Mouse (Mus musculus) R1 (cell line): ENCODE results near the gene 2010003K11Rik.

ENCODE experiments used
- DNase-seq: peaks from one replicate; pipeline ENCODE4 v3.0.0-alpha.2; 2018; ENCODE audit warnings: low read depth, low spot score

The 2010003K11Rik gene

DNA sequence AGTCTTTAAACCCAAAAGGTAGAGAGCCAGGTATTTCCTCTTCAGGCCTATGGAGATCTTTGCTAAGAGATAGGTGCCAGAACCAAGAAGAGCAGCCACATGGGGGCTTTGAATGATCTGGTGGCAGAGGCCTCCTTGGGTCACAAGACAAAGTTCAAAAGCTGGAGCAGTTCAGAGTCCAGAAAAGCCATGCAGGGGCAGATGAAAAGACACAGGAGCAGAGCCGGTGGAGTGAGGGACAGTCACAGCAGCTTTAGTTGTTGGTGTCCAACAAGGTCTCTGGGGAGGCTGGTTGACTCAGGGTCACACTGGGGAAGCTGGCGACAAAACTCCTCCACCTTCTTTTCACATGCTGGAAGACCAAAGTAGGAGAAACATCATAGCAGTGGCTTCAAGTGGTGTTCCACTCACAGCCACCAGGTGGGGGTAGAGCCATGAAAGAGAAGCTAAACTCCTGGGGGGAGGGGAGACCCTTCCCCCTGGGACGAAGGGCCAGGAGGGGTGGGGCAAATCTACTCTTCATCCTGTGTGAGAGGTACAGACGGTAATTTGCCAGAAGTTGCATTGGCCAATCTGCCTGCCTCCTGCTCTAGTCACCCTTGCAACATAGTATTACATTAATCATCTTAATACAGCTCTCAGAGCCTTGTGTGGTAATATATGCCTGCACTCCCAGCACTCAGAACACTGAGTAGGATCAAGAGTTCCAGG, 965 bp downstream of the 2010003K11Rik start:
- peak; percentile 87 for DNase-seq

GRCm38 (mm10) chr19:4496535-4497262, 1.7 kb downstream of the 2010003K11Rik start:
- DNase-seq: no peak

DNA sequence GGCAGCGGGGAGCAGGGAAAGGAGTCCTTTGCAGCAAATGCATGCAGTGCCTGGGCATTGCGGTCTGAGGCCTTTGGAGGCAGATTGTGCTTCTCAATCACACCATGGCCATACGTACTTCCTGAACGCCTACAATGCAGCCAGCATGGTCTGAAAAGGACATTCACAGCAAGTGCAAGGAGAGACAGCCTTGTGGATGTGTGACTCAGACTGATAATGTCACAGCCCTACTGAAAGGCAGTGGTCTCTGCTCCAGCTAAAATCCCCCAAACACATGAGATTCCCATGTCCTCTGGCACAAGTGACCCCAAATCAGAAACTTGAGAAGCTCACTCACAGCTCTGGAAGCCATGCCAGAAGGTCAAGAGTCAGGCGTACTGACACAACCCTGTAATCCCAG, 2.6 kb downstream of the 2010003K11Rik start:
- DNase-seq: no peak

DNA sequence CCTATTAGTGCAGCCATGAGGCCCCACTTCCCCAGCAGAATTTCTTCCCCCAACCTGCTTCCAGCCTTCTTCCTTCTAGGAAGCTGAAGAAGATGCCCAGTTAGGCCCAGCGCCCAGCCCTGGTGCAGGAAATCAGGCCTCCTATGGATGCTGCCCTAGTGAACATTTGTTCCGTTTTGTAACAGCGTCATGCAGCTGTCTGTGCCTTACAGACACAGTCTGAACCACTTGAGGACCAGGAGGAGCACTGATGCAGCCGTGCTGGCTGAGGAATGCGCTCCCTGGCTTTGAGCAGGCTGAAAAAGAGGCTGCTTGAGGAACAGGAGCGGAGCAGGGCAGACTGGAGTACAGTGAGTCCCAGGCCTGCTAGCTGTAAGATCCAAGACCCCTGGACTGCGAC, 3.7 kb downstream of the 2010003K11Rik start:
- DNase-seq: no peak

DNA sequence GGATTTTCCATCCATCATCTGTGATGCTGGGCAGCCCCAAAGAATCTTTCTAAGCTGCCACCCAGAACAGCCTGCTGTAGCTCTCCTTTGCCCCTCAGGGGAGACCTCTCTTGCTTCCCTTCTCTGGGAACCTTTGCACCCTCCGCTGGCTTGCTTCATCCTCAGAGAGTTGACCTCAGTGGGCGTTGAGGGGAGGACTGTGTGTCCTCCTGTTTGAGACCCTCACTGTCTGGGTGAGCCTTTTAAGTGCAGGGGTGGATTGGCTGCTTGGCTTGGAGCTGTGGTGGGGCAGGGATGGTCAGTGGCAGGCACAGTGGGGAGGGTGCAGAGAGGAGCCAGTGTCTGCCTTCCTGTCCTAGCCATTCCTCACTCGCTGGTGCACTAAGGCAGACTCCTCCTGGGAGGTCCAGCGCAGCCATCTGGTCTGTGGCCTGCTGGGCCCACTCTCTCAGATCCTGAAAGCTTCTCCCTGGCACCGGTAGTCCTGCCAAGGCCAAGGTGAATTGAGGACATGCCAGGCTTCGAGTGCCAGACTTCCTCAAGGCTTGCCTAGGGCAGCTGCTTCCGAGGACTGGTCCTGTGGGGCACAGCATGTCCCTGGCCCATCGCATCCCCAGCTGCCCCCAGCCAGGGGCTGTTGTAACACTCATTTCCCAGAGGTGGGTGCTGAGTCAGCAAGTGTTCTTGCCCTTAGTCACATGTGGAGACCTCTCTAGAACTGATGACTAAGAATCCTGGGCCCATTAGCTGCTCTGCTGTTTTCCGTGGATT, 5.7 kb downstream of the 2010003K11Rik start:
- no peak for DNase-seq

DNA sequence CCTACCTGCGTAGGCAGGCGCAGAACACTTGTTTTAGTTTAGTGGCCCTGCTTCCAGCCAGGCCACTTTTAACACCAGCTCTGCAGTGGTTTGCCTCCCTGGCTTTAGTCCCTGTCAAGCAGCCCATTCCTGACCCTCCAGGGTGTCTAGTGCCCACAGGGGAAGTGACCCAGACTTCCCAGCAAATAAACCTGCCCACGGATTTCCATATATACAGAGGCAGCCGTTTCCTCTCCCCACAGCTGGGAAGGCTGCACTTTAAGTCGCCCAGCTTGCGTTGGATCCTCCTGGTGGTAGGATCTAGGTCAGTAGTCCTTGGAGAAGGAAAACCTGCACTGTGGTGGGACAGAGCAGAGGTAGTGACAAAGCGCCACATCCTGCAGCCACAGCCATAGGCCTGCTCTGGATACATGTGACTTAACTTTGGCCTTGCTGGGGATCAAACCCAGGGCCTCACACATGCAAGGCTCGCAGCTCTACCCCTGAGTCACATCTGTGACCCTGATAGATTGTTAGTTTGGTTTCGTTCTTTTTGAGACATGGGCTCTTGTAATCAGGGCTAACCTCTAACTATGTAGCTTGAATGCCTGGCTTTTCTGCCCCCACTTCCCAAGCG, 7.2 kb downstream of the 2010003K11Rik start:
- no peak for DNase-seq

DNA sequence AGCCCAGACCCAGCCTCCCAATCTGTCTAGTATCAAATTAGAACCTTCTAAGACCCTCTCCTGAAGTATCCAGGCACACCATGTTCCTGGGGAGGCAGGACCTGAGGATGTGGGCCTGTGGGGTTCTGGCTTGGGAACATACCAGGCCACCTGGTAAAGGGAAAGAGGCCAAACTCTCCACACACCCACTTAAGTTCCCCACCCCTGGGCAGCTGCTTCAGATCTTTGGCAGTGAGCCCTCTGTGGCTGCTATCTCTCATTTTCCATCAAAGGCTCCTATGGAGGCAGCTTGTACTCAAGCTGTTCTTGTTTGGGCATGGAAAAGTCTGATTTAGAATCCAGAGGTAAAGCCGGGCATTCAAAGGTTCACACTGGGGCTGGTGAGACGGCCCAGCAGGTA, 10.5 kb downstream of the 2010003K11Rik start:
- no peak for DNase-seq

GRCm38 (mm10) chr19:4485006-4485405, 13.4 kb downstream of the 2010003K11Rik start:
- no peak for DNase-seq

DNA sequence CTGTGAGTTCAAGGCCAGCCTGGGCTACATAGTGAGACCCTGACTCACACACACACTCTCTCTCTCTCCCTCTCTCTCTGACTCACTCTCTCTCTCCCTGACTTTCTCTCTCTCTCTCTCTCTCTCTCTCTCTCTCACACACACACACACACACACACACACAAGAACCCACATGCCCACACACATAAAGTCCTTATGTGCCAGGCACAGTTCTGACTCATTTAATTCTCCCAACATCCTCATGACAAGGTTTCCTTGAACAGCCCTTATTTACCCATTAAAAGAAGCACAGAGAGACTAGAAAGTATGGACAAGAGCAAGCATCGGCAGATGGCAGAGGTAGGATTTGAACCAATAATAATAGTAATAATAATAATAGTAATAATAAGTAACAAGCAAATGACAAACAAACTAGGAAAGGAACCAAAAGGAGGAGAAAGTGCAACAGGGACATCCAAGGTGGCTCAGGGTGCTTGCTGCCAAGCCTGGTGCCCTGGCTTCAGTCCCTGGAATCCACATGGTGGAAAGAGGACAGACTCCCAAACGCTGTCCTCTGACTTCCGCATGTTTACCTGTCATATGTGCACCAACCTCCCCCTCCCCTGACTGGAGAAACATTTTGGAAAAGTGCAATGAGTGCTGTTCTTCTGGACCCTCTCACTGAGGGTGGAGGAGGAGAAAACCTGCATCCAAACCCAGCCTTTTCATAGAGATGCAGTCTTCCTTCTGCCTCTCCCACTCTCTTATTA, 16.1 kb downstream of the 2010003K11Rik start:
- no peak for DNase-seq

GRCm38 (mm10) chr19:4481326-4481725, 17.1 kb downstream of the 2010003K11Rik start:
- DNase-seq: no peak

GRCm38 (mm10) chr19:4480041-4480440, 18.3 kb downstream of the 2010003K11Rik start:
- DNase-seq: no peak

- peak; percentile 86 for DNase-seq
These were observed 20.2 kb downstream of the 2010003K11Rik start for GRCm38 (mm10) chr19:4478190-4478516.

DNA sequence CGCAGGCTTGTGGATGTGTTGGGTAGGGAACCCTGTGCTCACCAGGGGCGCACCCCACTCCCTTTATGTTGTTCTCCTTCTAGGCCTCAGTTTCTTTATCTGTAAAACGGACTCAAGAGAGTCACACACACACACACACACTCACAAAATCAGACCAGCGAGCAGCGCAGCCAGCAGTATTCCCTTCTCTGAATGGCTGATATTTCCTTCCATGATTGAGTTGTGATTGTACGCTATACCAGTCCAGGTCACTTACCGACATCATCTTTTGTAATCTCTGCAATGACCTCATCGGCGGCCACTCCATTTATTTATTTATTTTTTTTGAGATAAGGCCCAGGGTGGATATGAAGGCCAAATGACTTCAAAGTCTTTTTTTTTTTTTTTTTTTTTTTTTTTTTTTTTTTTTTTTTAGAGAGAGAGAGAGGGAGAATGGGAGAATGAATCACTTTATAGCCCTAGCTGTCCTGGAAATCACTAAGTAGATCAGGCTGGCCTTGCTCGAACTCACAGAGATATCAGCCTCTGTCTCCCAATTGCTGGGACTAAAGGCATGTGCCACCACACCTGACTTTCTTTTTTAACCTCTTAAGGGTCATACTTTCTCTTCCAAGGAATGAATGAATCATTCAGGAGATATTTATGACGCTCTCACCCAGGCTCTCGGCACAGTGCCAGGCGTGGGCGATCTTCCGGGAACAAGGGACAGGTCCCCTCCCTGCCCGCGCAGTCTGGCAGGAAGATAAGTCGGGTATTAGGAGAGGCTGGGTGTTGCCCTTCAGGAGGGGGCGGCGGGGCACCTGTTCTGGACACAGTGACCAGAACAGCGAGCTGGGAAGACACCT, 20.8 kb downstream of the 2010003K11Rik start, which contains the start of gene Syt12:
Gene Syt12 (minus strand): TSS at position 103 of the 845 bp plus-strand sequence.
- DNase-seq: no peak

GRCm38 (mm10) chr19:4476601-4477257, 21.7 kb downstream of the 2010003K11Rik start:
- DNase-seq: peak; percentile 58

DNA sequence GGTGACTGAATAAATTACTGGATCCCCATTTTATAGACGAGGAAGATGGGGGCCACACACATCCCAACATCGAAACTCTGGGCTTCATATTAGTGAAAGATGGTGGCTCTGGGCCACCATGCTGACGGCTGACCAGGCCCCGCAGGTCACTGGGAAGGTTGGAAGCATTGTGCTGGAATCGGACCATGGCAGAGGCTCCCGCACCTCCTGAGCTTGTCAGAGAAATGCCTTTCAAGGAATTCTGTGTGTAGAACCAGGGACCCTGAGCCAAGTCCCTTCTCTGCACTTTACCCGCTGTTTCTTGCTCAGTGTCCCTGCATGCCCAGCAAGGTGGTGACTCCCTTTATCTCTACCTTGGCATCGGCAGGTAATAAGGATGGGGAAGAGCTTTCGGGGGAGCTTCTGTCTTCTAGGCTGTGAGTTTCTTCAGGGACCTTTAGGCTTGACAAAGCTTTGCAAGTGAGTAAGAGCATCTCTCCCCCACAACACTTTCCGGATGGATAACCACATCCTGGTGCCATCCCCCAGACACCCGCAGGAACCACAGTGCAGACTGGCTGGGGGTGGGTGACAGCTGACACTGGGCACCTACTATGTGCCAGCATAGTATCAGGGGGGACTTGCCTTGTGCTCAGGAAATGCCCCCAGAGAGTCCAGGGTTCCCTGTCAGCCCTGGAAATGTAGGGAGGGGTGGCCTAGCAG, 23.0 kb downstream of the 2010003K11Rik start:
- no peak for DNase-seq

- no peak for DNase-seq
These were observed 23.6 kb downstream of the 2010003K11Rik start for GRCm38 (mm10) chr19:4474739-4475138.

DNA sequence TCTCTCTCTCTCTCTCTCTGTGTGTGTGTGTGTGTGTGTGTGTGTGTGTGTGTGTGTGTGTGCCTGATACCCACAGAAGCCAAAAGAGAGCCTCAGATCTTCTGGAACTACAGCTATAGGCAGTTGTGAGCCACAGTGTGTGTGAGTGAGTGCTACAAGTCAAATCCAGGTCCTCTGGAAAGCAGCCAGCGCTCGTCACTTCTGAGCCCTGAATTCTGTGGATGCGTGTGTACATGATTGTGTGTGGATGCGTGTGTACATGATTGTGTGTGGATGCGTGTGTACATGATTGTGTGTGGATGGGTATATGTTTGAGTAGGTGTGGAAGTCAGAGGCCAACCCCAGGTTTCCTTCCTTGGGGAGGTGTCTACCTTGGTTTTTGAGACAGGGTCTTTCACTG, 24.8 kb downstream of the 2010003K11Rik start:
- no peak for DNase-seq

DNA sequence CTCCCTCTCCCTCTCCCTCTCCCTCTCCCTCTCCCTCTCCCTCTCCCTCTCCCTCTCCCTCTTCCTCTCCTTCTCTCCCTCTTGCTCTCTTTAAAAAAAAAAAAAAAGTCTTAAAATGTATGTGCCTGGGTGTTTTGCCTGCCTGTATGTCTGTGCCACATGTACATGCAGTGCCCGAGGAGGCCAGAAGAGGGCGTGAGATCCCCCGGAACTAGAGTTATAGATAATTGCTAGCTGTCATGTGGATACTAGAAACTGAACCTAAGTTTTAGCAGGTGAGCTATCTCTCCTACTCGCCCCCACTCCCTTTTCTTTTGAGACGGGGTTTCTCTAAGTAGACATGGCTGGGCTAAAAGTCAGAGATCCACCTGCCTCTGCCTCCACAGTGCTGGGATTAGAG, 30.0 kb downstream of the 2010003K11Rik start:
- DNase-seq: peak; percentile 56

- DNase-seq: no peak
These were observed 33.7 kb downstream of the 2010003K11Rik start for GRCm38 (mm10) chr19:4464666-4465065.
